Mouse (Mus musculus) small intestine, adult 2 months (tissue): ENCODE measurements around the gene Rtn4ip1.

Source experiments
- CTCF ChIP-seq: fragments of 200-500 bp; IDR thresholded peaks from 2 replicates; pipeline ENCODE4 v1.5.1; 2012; ENCODE audit warnings: low read depth, mild to moderate bottlenecking, control low read depth, inconsistent platforms, low read length, moderate library complexity, mixed read lengths; ENCODE audit not compliant: insufficient replicate concordance, insufficient read length; ENCODE audit errors: extremely low read depth
- POLR2A ChIP-seq: fragments of 200-500 bp; IDR thresholded peaks from 2 replicates; pipeline ENCODE4 v1.6.1; 2012; ENCODE audit warnings: low read depth, mild to moderate bottlenecking, control low read depth, inconsistent platforms, low read length, moderate library complexity

- TF ChIP-seq POLR2A, result no peak
- TF ChIP-seq CTCF, result no peak
These were observed 37.6 kb downstream of the Rtn4ip1 start for GRCm38 (mm10) chr10:43939136-43939662.
